Mouse (Mus musculus): ENCODE data around the gene Wt1. TPM values are rescaled to one million over a fixed set of nuclear protein-coding genes. Genes with fewer than 3 reads are reported as not detected.

Wt1 gene
- polyA plus RNA-seq, 1 experiment from 2014 or later: 2.1 TPM

- Histone ChIP-seq H3K9me3 (ENCODE audit: low read length) (no peaks in the 10 kb centered on the region), H3K27me3 (replicated peaks; ENCODE audit: insufficient read depth, low read length) (no peaks in the 10 kb centered on the region), H3K4me3 (ENCODE audit: low read depth, low read length) (no peak overlapping the region), H3K4me2 (replicated peaks; ENCODE audit: low read depth, low read length) (no peak overlapping the region), H3K4me1 (ENCODE audit: insufficient read depth, low read depth, low read length) (no peaks in the 10 kb centered on the region), H3K36me3 (ENCODE audit: insufficient read depth, low read length) (no peaks in the 10 kb centered on the region), H3K9ac (replicated peaks; ENCODE audit: low read depth) (no peak overlapping the region), H3K27ac (ENCODE audit: low read length) (no peak overlapping the region)
- DNase-seq (ENCODE audit: low spot score) (no peak), ATAC-seq (no peak)
- TF ChIP-seq EP300 (IDR thresholded peaks at IDR 0.05) (no peak), CTCF (IDR thresholded peaks at IDR 0.05) (no peak)
- WGBS: 61% methylated on average over 5 of the region's 5 CpGs
Measured at GRCm38 (mm10) chr2:105186591-105186990, 60.3 kb downstream of the Wt1 start.

DNA sequence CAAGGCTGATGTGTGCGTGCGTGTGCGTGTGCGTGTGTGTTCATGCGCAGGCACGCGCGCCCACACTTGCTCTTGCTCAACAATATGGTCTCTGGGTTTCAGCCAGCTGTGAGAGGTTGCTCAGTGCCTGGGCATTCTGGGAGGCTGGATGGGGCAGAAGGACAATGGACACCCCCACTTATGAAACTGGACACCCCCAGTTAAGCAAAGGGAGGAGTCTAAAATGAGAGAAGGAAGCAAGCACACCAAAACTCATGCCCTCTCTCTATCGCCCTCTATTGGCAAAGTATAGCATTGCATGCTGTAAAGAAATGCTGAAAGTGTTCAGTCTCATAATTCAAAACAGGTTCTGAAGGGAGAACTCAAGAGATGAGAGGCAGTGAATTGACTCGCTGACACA is 61.9 kb downstream of the Wt1 start:
- Histone ChIP-seq H3K9ac (replicated peaks; ENCODE audit: low read depth) (no peak overlapping the region), H3K27ac (ENCODE audit: low read length) (no peak overlapping the region), H3K9me3 (ENCODE audit: low read length) (no peaks in the 10 kb centered on the region), H3K27me3 (replicated peaks; ENCODE audit: insufficient read depth, low read length) (no peaks in the 10 kb centered on the region), H3K4me2 (replicated peaks; ENCODE audit: low read depth, low read length) (no peak overlapping the region), H3K36me3 (ENCODE audit: insufficient read depth, low read length) (no peaks in the 10 kb centered on the region), H3K4me3 (ENCODE audit: low read depth, low read length) (no peak overlapping the region), H3K4me1 (ENCODE audit: insufficient read depth, low read depth, low read length) (no peaks in the 10 kb centered on the region)
- ATAC-seq: no peak
- no peak for DNase-seq (ENCODE audit: low spot score)
- 78% methylated on average over 10 of the region's 10 CpGs for WGBS
- TF ChIP-seq EP300 (IDR thresholded peaks at IDR 0.05): no peak
- TF ChIP-seq CTCF (IDR thresholded peaks at IDR 0.05): peak; percentile 74

- H3K4me1 ChIP-seq (ENCODE audit: insufficient read depth, low read depth, low read length): no peaks in the 10 kb centered on the region
- no peaks in the 10 kb centered on the region for H3K36me3 ChIP-seq (ENCODE audit: insufficient read depth, low read length)
- no peak for ATAC-seq
- no peak overlapping the region for H3K4me3 ChIP-seq (ENCODE audit: low read depth, low read length)
- H3K27me3 ChIP-seq (replicated peaks; ENCODE audit: insufficient read depth, low read length): no peaks in the 10 kb centered on the region
- H3K27ac ChIP-seq (ENCODE audit: low read length): no peak overlapping the region
- peak; percentile 37 for DNase-seq (ENCODE audit: low spot score)
- WGBS: 32% methylated on average over 5 of the region's 5 CpGs
- H3K9ac ChIP-seq (replicated peaks; ENCODE audit: low read depth): no peak overlapping the region
- H3K9me3 ChIP-seq (ENCODE audit: low read length): no peaks in the 10 kb centered on the region
- TF ChIP-seq EP300 (IDR thresholded peaks at IDR 0.05) (no peak), CTCF (IDR thresholded peaks at IDR 0.05) (peak; percentile 58)
- H3K4me2 ChIP-seq (replicated peaks; ENCODE audit: low read depth, low read length): no peak overlapping the region
Measured at GRCm38 (mm10) chr2:105189352-105189751, 63.0 kb downstream of the Wt1 start.

DNA sequence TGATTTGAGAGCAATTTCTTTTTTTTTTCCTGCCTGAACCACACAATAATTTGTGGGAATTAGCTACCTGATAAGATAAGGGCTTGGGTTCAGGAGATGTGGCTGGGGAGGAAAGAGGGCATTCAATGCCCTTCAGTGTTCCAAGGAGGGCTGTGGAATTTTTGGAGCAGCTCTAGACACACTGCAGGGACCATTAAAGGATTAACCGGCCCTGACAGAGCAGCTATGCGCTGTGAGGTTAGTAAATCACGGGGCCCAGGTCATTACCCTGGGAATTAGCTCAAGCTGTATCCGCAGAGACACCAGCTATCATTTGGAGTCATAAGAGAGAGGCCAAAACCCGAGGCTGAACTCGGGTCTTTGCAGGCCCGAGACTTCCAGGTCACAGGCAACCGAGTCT is 73.8 kb downstream of the Wt1 start:
- Histone ChIP-seq H3K4me1 (ENCODE audit: insufficient read depth, low read depth, low read length) (no peaks in the 10 kb centered on the region), H3K27ac (ENCODE audit: low read length) (no peak overlapping the region), H3K9me3 (ENCODE audit: low read length) (no peaks in the 10 kb centered on the region), H3K36me3 (ENCODE audit: insufficient read depth, low read length) (no peaks in the 10 kb centered on the region), H3K4me3 (ENCODE audit: low read depth, low read length) (no peak overlapping the region), H3K9ac (replicated peaks; ENCODE audit: low read depth) (no peak overlapping the region), H3K27me3 (replicated peaks; ENCODE audit: insufficient read depth, low read length) (no peaks in the 10 kb centered on the region), H3K4me2 (replicated peaks; ENCODE audit: low read depth, low read length) (no peak overlapping the region)
- TF ChIP-seq CTCF (IDR thresholded peaks at IDR 0.05): no peak
- TF ChIP-seq EP300 (IDR thresholded peaks at IDR 0.05): no peak
- DNase-seq (ENCODE audit: low spot score): no peak
- WGBS: 43% methylated on average over 8 of the region's 8 CpGs
- ATAC-seq: no peak

- no peaks in the 10 kb centered on the region for H3K36me3 ChIP-seq (ENCODE audit: insufficient read depth, low read length)
- no peak overlapping the region for H3K4me2 ChIP-seq (replicated peaks; ENCODE audit: low read depth, low read length)
- H3K27me3 ChIP-seq (replicated peaks; ENCODE audit: insufficient read depth, low read length): no peaks in the 10 kb centered on the region
- no peak overlapping the region for H3K9ac ChIP-seq (replicated peaks; ENCODE audit: low read depth)
- ATAC-seq (peak; percentile 69), DNase-seq (ENCODE audit: low spot score) (peak; percentile 32)
- WGBS: 31% methylated on average over 9 of the region's 9 CpGs
- no peaks in the 10 kb centered on the region for H3K4me1 ChIP-seq (ENCODE audit: insufficient read depth, low read depth, low read length)
- H3K9me3 ChIP-seq (ENCODE audit: low read length): no peaks in the 10 kb centered on the region
- H3K27ac ChIP-seq (ENCODE audit: low read length): no peak overlapping the region
- no peak overlapping the region for H3K4me3 ChIP-seq (ENCODE audit: low read depth, low read length)
- TF ChIP-seq CTCF (IDR thresholded peaks at IDR 0.05) (no peak), EP300 (IDR thresholded peaks at IDR 0.05) (no peak)
Measured at GRCm38 (mm10) chr2:105206563-105207174, 80.3 kb downstream of the Wt1 start.

DNA sequence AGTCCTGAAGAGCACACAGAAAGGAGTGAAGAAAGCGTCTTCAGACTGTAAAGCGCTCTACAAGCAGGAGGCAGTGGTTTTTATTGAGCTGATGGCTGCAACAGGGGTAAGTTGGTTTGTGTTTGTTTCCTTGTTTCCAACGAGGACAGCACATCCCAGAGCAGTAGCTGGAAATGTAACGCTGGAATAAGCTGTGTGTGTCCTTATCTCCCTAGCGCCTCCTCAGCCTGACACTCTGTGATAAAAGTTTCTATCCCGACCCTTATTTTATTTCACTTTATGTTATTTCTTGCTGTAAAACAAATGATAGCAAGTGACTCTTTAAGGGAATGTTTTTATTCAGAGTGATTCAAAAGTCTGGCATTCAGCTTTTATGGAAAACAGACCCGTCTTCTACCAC is 86.5 kb downstream of the Wt1 start:
- no peak overlapping the region for H3K27ac ChIP-seq (ENCODE audit: low read length)
- TF ChIP-seq CTCF (IDR thresholded peaks at IDR 0.05): no peak
- H3K4me2 ChIP-seq (replicated peaks; ENCODE audit: low read depth, low read length): no peak overlapping the region
- WGBS: 51% methylated on average over 7 of the region's 7 CpGs
- DNase-seq (ENCODE audit: low spot score) (no peak), ATAC-seq (no peak)
- no peak overlapping the region for H3K9ac ChIP-seq (replicated peaks; ENCODE audit: low read depth)
- no peak overlapping the region for H3K4me3 ChIP-seq (ENCODE audit: low read depth, low read length)
- H3K36me3 ChIP-seq (ENCODE audit: insufficient read depth, low read length): no peaks in the 10 kb centered on the region
- no peaks in the 10 kb centered on the region for H3K4me1 ChIP-seq (ENCODE audit: insufficient read depth, low read depth, low read length)
- no peaks in the 10 kb centered on the region for H3K27me3 ChIP-seq (replicated peaks; ENCODE audit: insufficient read depth, low read length)
- H3K9me3 ChIP-seq (ENCODE audit: low read length): no peaks in the 10 kb centered on the region

DNA sequence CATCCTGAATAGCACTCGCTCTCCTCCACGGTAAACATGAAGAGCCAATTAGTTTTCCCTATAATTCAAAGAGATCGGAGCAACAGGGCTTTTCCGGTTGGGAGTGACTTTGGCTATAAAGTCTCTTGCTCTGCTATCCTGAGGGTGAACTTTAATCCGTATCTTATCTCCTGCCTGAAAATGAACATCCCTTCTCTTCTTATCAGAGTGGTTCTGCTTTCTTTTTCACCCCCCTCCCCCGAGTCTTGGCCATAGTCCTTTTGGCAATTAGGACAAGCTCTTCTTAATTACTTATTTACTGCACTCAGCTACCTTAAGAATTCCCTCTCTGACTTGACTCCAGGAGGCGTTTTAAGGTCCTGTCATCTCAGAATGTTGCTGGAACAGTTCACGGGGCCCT is 89.6 kb downstream of the Wt1 start:
- no peak overlapping the region for H3K4me3 ChIP-seq (ENCODE audit: low read depth, low read length)
- H3K36me3 ChIP-seq (ENCODE audit: insufficient read depth, low read length): no peaks in the 10 kb centered on the region
- H3K4me1 ChIP-seq (ENCODE audit: insufficient read depth, low read depth, low read length): no peaks in the 10 kb centered on the region
- no peak overlapping the region for H3K4me2 ChIP-seq (replicated peaks; ENCODE audit: low read depth, low read length)
- WGBS: 33% methylated on average over 8 of the region's 8 CpGs
- TF ChIP-seq EP300 (IDR thresholded peaks at IDR 0.05) (no peak), CTCF (IDR thresholded peaks at IDR 0.05) (no peak)
- no peaks in the 10 kb centered on the region for H3K27me3 ChIP-seq (replicated peaks; ENCODE audit: insufficient read depth, low read length)
- H3K9me3 ChIP-seq (ENCODE audit: low read length): no peaks in the 10 kb centered on the region
- ATAC-seq (no peak), DNase-seq (ENCODE audit: low spot score) (no peak)
- H3K9ac ChIP-seq (replicated peaks; ENCODE audit: low read depth): no peak overlapping the region
- no peak overlapping the region for H3K27ac ChIP-seq (ENCODE audit: low read length)

Data from lung, postnatal 0 days (tissue).